Mouse (Mus musculus) adrenal gland, adult (tissue): ENCODE measurements around the gene Fuz.
A peak's percentile ranks its signal among the peaks of the same experiment; 100 is the strongest.
"Not testable (repeated sequence)": the region's sequence is repeated elsewhere in the genome, so short reads cannot be mapped to it uniquely, and the experiment has no call there.

Experiments
- DNase-seq, 2 experiments: peaks; one replicate each; pipeline ENCODE4 v3.0.0; 2022 to 2023; ENCODE audit warnings: low spot score in 1 of 2; ENCODE audit not compliant: inconsistent age in 2 of 2

Gene Fuz

DNA sequence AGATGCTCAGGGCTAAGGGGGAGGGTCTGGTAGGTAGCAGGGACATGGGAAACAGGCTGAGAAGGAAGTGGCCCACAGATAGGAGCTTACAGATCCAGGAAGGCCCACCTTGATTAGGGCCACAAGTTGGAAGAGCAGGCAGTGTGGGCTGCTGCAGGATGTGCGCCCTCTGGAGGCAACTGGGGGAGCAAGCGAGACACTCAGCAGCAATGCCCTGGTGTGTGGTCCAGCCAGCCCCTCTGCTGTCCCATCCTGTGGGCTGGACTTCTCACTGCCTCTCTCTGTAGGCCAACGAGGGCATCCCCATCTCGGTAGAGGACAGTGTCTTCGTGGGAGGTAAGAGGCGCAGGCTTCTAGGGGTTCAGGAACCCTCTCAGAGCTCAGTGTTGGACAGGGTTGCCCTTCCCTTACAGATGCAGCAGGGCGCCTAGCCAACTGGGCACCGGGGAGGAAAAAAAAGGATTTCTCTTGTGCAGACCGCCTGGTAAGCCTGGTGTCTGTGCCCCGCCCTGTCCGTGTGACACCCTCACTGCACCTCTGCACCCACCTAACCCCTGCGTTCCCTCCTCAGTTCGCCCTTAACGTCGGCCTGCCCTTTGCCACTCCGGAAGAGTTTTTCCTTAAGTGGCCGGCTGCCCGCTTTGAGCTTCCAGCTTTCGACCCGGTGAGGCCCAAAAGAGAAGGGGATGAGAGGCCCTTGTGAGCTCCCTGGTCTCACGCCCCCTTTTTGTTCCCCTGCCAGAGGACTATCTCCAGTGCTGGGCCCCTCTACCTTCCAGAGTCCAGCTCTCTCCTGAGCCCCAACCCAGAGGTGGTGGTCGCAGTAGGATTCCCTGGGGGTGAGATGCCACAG, 35.1 kb upstream of the Fuz start:
- peak; percentile 75 to 91 for DNase-seq

DNA sequence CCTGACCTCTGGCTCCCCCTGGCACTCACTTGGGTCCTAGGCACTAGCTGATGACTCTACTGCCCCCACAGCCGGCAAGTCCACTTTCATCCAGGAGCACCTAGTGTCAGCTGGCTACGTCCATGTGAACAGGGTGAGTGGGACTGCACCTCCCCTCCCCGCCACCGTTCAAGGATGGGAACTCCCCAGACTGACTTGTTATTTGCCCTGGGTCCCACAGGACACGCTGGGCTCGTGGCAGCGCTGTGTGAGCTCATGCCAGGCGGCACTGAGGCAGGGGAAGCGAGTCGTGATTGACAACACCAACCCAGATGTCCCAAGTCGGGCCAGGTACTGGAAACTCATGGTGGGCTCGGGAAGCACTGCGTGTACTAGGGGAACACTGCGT, 34.5 kb upstream of the Fuz start:
- DNase-seq, result peak; percentile 47 to 65

DNA sequence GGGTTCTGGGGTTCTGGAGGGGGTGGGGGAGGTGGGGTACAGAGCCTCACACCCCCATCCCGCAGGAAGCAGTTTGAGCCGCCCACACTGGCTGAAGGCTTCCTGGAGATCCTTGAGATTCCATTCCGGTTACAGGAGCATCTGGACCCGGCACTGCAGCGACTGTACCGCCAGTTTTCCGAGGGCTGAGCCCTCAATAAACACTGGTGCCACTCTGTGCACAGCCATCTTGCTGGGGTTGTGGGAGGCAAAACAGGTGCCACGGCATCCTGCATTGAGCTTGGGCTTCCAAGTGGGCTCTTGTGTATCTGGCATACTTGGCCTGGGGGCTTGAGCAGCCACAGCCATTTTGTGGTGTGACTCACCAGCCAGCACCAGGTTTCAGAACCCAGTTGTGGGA, 33.4 kb upstream of the Fuz start:
- peak; percentile 54 to 76 for DNase-seq

DNA sequence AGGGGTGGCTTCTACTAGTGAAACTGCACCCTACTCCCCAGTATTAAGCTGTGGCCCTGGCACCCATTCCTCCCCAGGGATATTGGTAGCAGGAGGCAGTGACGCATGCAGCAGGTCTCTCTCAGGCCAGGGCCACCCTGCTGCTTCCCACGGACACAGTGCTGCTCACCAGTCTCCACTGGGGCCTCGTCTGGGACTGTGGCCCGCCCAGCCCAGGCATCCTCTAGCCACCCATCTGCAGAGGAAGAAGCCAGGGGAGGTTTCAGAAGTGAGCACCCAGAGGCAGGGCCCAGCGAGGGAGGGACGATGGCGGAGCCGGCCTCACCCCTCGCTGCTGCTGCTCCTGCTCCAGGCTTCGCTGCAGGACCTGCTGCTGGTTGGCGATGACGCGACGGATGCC, 32.7 kb upstream of the Fuz start:
- peak in 1 of 2 experiments; percentile 63 for DNase-seq

DNA sequence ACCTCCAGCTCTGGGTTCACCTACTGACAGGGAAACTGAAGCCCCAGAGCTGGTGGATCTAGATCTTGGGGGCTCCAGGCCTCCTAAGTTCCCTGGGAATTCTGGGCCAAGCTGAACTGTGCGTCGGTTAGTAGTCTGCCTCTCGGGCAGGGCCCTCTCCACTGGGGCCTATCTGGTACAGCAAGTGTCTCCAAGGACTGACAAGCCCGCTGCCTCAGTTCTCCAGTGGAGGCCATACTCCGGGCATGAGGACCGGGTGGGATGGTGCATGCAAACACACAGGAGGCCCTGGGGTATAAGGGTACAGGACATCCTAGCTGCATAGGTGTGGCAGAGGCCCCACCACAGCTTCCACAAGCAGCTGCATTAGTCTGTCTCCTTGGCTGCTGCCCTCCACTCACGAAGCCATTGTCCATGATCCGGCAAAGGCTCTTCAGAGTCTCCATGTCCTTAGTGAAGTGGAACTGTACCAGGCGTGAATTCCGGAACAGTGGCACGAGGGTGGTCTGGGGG, 31.8 kb upstream of the Fuz start:
- no peak for DNase-seq

DNA sequence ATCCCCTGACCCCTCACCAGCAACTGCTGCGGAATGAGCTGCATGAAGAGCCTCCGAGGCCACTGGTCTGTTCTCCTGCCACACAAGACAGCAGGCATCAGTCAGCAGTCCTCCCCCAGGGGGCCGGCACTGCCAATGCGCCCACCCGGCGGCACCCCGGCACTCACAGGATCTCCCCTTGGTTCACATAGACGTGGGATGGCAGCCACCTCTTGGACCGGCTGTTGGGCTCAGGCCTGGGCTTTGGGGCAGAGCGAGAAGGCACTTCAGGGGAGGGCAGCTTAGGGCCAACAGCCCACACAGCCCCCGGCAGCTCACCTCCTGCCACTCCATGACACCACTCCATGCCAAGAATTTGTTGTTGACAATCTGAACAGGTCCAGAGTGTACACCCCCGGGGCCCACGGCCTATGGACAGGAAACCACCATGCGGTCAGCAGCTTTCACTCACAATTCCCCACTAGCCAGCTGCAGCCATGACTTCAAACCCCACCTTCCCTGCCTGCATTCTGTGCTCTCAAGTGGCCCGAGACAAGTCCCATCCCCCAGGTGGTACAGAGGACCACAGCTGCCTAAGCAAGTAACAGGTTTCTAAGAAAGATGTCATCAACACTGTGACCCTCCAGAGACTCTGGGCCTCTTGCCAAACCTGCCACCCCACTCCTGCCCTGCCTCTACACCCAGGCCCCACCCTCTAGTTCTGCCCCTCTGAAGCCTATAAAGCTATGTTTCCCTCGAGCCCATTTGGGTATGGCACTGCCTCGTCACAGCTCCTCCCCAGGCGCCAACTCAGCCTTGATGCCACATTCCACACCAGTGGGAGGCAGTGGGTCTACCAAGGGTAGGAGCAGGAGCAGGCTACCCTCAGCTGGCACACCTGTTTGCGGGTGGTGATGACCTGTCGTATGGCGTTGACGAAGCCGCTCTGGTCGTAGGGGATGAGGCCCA, 31.0 kb upstream of the Fuz start:
- peak; percentile 55 to 69 for DNase-seq

DNA sequence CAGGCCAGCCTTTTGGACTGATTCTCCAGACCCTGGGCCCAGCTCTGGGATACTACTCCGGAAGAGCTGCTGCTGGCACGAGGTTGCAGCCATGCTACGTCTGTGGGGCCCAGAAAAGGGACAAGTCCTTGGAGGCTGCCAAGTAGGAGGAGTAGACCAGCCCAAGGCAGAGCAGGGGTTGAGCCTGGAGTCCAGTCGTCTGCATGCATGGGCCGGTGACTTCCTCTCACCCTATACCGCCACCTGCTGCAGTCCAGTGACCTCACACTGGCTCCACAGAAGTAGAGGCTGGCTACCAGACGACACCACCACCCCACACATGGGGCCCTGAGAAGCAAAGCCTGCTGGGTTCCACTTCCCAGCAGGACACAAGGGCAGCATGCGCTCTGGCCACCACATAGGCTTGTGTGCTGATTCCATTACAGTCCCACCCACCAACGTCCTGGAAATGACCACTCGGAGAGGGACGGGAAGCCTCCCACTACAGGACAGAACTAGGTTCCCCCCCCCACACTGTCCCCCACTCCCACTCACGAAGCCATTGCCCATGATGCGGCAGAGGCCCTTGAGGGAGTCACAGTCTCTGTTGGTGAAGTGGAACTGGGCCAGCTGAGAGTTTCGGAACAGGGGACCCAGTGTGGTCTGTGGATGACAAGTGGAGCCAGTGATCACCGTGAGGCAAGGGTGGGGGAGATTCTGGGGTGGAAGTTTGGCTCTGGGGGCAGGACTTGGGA, 29.4 kb upstream of the Fuz start:
- peak; percentile 91 to 95 for DNase-seq

DNA sequence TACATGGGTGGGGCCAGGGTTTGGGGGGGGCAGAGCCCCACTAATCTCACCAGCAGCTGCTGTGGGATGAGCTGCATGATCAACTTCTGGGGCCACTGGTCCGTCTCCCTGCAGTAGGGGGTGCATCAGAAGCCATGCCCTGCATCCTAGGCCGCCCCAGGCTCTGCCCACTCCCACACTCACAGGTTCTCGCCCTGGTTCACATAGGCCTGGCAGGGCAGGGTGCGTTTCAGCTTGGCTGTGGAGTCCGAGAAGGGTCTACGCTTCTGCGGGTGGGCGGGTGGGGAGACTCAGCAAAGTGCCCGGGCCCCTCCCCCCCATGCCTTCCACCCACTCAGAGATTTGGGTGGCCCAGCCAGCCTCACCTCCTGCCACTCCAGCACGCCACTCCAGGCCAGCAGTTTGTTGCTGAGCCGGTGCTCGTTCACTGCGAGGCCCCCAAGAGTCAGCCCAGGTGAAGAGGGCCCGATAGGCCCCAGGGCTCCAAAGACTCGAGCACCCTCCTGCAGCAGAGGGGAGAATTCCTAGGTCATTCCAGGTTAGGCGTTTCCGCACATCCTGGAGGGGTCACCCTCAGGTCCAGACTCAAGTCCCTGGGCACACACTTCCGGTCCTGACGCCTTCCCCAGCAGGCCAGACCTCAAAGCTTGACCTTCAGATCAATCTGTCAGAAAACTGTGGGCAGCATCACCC, 28.7 kb upstream of the Fuz start:
- DNase-seq, result peak; percentile 55 to 79

DNA sequence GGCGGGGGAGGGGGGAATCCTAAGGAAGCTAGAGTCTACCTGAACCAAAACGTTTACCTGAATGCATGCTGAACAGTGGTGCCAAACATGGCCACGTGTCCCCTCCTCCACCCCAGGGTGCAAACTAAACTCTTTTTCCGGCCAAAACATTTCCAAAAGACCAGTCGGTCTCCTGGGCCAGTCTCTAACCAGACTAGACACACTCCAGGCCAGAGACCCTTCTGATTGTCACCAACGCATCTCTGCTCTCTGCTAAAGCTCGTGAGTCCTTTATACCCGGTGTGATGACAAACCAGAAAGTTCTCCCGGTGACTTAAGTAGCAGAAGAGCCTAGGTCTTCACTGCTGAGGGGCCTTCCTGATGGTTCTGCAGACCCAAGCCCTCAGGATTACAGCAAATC, 28.1 kb upstream of the Fuz start:
- DNase-seq, result peak in 1 of 2 experiments; percentile 73

DNA sequence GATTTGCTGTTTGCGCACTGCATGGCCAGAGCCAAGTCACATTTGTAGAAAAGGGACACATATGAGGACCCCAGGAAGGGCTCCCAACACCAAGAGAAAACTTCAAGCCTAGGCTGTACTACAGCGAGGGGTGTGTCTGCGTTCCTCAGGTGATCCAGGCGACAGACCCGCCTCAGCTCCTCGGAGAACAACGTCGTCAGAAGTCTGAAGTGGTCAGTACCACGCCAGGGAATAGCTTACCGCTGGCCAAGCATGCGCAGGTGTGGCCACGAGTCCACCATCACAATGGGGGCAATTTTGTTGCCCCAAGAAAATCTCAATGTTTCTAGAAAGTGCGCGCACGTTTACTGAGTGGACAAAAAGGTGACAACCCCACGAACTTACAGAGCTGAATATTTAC, 27.4 kb upstream of the Fuz start:
- DNase-seq, result peak; percentile 50 to 68

DNA sequence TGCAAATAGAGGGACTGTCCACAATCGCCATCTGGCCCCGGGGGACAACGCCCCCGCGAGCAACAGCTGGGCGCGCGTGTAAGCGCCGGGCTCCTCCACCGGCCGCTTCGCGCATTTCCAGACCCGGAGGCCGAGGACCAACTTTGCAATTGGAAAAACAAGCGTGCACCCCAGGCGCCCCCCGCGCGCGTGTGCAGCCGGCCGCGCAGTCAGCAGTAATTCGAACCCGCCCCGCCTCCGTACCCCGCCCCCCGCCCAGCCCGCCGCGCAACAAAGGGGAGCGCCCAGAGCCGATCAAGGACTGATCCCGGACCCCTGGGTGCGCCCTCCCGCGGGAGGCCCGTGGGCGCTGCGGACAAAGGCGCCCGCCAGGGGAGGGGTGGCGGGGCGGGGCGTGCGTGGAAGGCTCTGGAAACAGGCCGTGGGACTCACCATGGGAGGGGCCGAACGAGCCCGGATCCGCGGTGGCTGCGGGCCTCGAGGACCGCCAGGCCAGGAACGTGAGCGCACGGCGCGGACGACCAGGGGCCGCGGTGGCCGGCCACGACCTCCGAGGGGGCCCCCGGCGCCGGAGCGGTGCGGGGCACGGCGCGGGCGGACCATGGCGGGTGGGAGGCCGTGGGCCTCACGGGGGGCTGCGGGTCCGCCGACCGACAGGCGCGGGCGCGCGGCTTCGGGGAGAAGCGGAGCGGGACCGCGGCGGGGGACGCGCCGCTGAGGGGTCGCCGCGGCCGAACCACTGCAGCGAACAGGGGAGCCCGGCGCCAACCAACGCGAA, 26.8 kb upstream of the Fuz start:
- peak; percentile 84 to 91 for DNase-seq

DNA sequence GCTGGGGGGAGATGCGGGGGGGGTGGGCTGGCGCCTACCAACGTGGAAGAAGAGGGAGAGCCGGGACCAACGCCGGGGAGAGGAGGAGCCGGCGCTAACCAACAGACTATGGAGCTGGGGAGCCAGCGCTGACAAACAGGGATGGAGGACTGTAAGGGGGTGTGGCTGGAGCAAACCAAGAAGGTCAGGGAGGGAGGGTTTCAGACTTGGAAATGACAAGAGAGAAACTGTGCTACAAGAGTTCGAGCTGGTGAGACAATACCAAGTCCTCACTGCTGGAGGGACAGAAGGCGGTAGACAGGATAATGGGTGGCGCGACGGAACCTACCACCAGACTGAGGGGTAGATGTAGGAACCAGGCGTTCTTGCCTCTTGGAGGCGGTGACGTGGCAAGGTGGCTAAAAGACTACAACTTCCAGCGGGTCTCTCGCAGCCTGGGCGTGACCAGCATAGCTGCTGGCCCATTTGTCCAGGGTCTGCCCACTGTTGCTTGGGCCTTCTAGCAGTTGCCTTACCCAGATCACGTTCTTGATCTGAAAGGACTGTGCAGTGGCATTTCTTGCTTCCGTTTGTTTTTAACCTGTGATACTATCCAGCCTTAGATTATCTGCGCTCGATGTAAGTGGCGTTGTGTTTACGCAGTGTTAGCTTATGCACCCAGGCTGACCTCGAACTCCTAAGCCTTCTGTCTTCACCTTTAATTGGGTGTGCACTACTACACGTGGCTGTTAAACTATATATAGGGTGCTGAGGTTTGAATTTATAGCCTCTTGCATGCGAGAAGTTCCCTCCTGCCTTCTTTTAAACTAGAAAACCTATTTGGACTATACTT, 26.0 kb upstream of the Fuz start, which contains the start of gene Ptov1:
Ptov1 (minus strand) TSS at position 92 of the 832 bp plus-strand sequence.
- peak; percentile 97 to 98 for DNase-seq

DNA sequence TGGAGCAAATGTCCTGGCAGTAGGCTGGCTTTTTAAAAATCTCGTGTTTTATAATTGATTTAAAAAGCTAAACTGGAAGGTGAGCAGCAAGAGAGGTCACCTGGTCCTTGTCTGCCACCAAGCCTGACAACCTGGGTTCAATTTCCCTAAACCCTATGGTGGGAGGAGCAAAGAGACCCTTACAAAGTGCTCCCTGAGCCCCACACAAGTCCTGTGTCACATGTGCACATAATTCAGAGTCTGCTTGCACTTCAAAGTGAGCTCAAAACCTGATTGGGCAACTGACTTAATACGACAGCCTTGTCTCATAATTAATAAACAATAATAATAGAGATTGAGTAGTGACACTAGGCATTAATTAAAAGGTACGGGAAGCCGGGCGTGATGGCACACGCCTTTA, 25.3 kb upstream of the Fuz start:
- peak in 1 of 2 experiments; percentile 59 for DNase-seq

DNA sequence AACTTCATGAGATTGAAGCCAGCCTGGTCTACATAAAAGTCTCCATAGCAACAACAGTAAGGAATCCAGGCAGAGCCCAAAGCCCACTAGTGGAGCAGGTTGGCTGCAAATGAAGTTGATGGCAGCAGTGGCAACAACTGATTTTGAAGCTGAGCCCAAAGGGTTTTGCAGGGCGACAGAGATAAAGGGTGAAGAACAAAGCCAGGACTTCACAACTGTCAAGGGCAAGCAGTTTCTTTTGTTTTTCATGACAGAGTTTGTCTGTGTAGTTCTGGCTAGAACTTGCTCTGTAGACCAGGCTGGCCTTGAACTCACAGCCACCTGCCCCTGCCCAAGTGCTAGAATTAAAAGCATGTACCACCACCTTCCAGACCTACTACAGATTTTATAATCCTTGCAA, 24.7 kb upstream of the Fuz start:
- DNase-seq, result no peak

DNA sequence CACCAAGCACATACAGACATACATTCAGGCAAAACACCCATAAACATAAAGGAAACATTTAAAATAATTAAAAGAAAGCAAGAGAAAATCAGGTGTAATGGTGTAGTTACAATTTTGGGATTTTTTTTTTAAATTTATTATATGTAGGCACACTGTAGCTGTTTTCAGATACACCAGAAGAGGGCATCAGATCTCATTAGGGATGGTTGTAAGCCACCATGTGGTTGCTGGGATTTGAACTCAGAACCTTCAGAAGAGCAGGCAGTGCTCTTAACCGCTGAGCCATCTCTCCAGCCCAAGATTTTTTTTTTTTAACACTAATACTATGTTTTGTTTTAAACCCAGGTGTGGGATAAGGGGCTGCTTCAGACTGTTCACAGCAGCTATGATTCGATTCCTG, 24.1 kb upstream of the Fuz start:
- not testable (repeated sequence) for DNase-seq

DNA sequence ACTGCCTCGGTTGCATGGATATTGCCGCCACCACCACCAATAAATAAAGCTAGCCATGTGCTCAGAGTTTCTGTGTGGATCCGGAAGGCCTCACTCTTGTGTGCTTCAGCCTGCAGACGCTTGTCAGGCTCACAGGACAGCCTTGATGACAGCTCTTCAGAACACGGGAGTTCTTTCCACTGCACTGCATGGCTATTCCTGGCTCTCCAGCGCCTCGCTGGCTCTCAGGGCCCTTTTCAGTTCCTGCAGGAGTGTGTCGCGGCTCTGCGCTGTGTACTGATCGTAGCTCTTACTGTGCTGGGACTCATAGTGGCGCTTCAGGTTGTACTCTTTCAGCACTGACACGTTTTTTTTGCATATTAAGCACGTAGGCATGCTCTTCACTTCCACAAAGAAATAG, 18.0 kb upstream of the Fuz start:
- DNase-seq, result no peak

DNA sequence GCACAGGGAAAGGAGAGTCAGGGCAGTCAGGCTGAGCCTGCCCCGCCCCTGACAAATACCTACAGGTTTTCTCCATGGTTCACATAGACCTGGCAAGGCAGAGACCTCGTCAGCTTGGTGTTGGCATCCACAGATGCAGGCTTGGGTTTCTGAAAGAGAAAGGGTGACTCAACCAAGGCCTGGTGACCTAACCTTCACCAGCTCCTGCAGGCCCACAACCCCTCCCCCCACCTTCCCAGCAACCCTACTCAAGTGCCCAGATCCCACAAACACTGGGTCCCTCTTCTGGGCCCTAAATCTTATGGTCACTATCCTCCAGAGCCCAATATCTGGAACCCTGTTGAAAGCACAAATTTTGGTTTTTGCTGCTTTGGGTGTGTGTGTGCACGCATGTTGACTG, 12.8 kb upstream of the Fuz start:
- DNase-seq, result peak; percentile 65 to 86

DNA sequence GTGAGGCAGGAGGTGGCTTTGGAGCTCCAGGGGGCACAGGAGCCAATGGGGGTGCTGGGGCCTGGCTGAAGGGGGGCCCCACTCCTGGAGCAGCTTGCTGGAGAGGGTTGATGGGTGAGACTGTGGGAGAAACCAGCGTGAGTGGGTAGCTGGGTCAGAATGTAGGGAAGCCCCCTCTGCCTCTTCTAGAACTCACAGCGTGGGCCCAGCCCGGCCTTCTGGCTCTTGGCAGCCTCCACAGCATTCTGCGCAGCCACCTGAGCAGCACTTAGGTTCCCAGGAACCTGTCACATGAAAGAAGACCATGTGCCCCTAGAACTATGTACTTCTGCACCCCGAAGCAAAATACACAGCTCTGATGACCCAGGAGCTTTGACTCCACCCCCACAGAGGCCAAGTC, 11.2 kb upstream of the Fuz start:
- no peak for DNase-seq

DNA sequence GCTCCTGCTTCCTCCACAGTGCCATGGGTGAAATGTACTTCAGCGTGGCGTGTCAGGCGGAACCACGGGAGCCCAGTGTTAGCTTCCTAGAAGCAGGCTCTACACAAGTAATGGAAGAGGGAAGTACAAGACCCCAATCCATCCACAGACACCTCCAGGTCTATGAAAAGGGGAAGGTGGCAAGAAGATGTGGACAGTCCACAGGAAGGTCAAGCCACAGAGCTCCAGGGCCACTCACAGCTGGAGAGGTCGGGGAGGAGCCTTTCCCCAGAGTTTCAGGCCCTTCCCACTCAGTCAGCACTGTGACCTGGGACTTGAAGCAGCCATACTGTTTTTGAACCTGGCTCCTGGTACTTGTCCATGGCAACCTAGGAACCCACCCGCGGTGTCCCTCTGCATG, 8.9 kb upstream of the Fuz start:
- DNase-seq, result no peak
